ENCODE assay signal across 9 mouse cellular contexts in genomic region chr5:27416571-27416970, GRCm38 (mm10).
A peak's percentile ranks its signal among the peaks of the same experiment; 100 is the strongest.
DNase-seq lines count a peak whose midpoint lies in the region; ATAC-seq and TF ChIP-seq lines count a peak whose summit lies in the region.
"Had no signal": no experiment of that assay in that cellular context is flagged by ENCODE, and none has a peak within 500 bp of the region (broad histone marks: within the 10 kb centered on the region; RNA-seq: fewer than 3 reads in every experiment).

No protein-coding gene starts in this region.

- no peaks in the 10 kb centered on the region for H3K4me1 ChIP-seq in embryonic facial prominence, embryonic 11.5 days (ENCODE audit: control insufficient read depth, insufficient read depth, low read length)
- no peaks in the 10 kb centered on the region for H3K4me1 ChIP-seq in embryonic facial prominence, embryonic 10.5 days
- no peaks in the 10 kb centered on the region for H3K4me1 ChIP-seq in liver, adult 2 months (ENCODE audit: control insufficient read depth, insufficient read depth, low read length)
- H3K4me1 ChIP-seq in cortical plate, adult 2 months (ENCODE audit: control insufficient read depth, insufficient read depth, low read length), result peaks cover 2% of the 10 kb centered on the region
- no peaks in the 10 kb centered on the region for H3K4me1 ChIP-seq in neural tube, embryonic 13.5 days (replicated peaks)
- H3K4me1 ChIP-seq: megakaryocyte, embryonic 14.5 days had no signal

- peak; percentile 66 for DNase-seq in embryonic facial prominence, embryonic 11.5 days (ENCODE audit: low spot score)
- no peak for DNase-seq in embryonic facial prominence, embryonic 10.5 days (ENCODE audit: low spot score)
- DNase-seq in liver, adult 2 months (ENCODE audit: extremely low read depth, low read depth, low spot score), result peak; percentile 24
- DNase-seq in liver, result no peak
- DNase-seq in spleen, adult 12 weeks (ENCODE audit: low spot score), result no peak

- H3K9ac ChIP-seq in embryonic facial prominence, embryonic 11.5 days (replicated peaks; ENCODE audit: low read length), result no peak overlapping the region
- H3K9ac ChIP-seq in liver, adult 2 months (ENCODE audit: low read depth, low read length), result no peak overlapping the region
- no peak overlapping the region for H3K9ac ChIP-seq in neural tube, embryonic 13.5 days

- H3K79me2 ChIP-seq in liver, adult 2 months (ENCODE audit: control insufficient read depth, insufficient read depth, low read length), result no peaks in the 10 kb centered on the region

- no peaks in the 10 kb centered on the region for H3K9me3 ChIP-seq in embryonic facial prominence, embryonic 11.5 days (replicated peaks; ENCODE audit: control insufficient read depth, low read length)
- no peaks in the 10 kb centered on the region for H3K9me3 ChIP-seq in embryonic facial prominence, embryonic 10.5 days
- H3K9me3 ChIP-seq in neural tube, embryonic 13.5 days, result no peaks in the 10 kb centered on the region
- H3K9me3 ChIP-seq: megakaryocyte, embryonic 14.5 days had no signal

- H3K4me3 ChIP-seq in embryonic facial prominence, embryonic 11.5 days (ENCODE audit: low read depth, low read length), result no peak overlapping the region
- no peak overlapping the region for H3K4me3 ChIP-seq in embryonic facial prominence, embryonic 10.5 days
- H3K4me3 ChIP-seq in liver, adult 2 months (ENCODE audit: insufficient read depth, low read depth, low read length), result no peak overlapping the region
- H3K4me3 ChIP-seq in cortical plate, adult 2 months (ENCODE audit: insufficient read depth, low read length), result no peak overlapping the region
- H3K4me3 ChIP-seq in neural tube, embryonic 13.5 days, result no peak overlapping the region
- H3K4me3 ChIP-seq: megakaryocyte, embryonic 14.5 days had no signal

- no peak overlapping the region for H3K4me2 ChIP-seq in embryonic facial prominence, embryonic 11.5 days (ENCODE audit: low read depth, low read length)
- no peak overlapping the region for H3K4me2 ChIP-seq in neural tube, embryonic 13.5 days

- H3K27ac ChIP-seq in embryonic facial prominence, embryonic 11.5 days (replicated peaks; ENCODE audit: low read depth, low read length), result no peak overlapping the region
- H3K27ac ChIP-seq in embryonic facial prominence, embryonic 10.5 days (replicated peaks), result no peak overlapping the region
- no peak overlapping the region for H3K27ac ChIP-seq in liver, adult 2 months (replicated peaks; ENCODE audit: insufficient read depth, low read depth, low read length)
- no peak overlapping the region for H3K27ac ChIP-seq in cortical plate, adult 2 months (ENCODE audit: insufficient read depth, low read length)
- no peak overlapping the region for H3K27ac ChIP-seq in neural tube, embryonic 13.5 days (replicated peaks)

- H3K27me3 ChIP-seq in embryonic facial prominence, embryonic 11.5 days (ENCODE audit: control insufficient read depth, insufficient read depth, low read length), result no peaks in the 10 kb centered on the region
- H3K27me3 ChIP-seq in embryonic facial prominence, embryonic 10.5 days (replicated peaks; ENCODE audit: low read depth, poor library complexity, severe bottlenecking), result no peaks in the 10 kb centered on the region
- no peaks in the 10 kb centered on the region for H3K27me3 ChIP-seq in liver, adult 2 months (ENCODE audit: control insufficient read depth, insufficient read depth, low read length)
- H3K27me3 ChIP-seq in neural tube, embryonic 13.5 days, result no peaks in the 10 kb centered on the region
- H3K27me3 ChIP-seq: megakaryocyte, embryonic 14.5 days had no signal

- 64% methylated on average over 4 of the region's 4 CpGs for WGBS in embryonic facial prominence, embryonic 11.5 days
- 63% methylated on average over 4 of the region's 4 CpGs for WGBS in embryonic facial prominence, embryonic 10.5 days
- 62% methylated on average over 4 of the region's 4 CpGs for WGBS in liver, adult 2 months
- WGBS in neural tube, embryonic 13.5 days, result 64% methylated on average over 4 of the region's 4 CpGs

- no peaks in the 10 kb centered on the region for H3K36me3 ChIP-seq in embryonic facial prominence, embryonic 11.5 days (replicated peaks; ENCODE audit: control insufficient read depth, insufficient read depth, low read depth, low read length)
- H3K36me3 ChIP-seq in embryonic facial prominence, embryonic 10.5 days (replicated peaks), result no peaks in the 10 kb centered on the region
- H3K36me3 ChIP-seq in liver, adult 2 months (ENCODE audit: control insufficient read depth, insufficient read depth, low read length), result no peaks in the 10 kb centered on the region
- H3K36me3 ChIP-seq in neural tube, embryonic 13.5 days, result no peaks in the 10 kb centered on the region

- no peak for TF ChIP-seq POLR2A in liver, adult 2 months (IDR thresholded peaks at IDR 0.05; ENCODE audit: extremely low read depth, insufficient read depth, low read length)
- TF ChIP-seq POLR2A in cortical plate, adult 2 months (IDR thresholded peaks at IDR 0.05; ENCODE audit: extremely low read depth, insufficient read depth, low read length), result no peak

- TF ChIP-seq CTCF in liver, adult 2 months (IDR thresholded peaks at IDR 0.05; ENCODE audit: low read depth, low read length), result 0 out of 2 replicates have a peak, but pooled peaks have one; percentile 13
- peak; percentile 37; the same call in 1 of the 2 replicates for TF ChIP-seq CTCF in cortical plate, adult 2 months (IDR thresholded peaks at IDR 0.05; ENCODE audit: extremely low read depth, insufficient read depth, low read length)

- ATAC-seq in embryonic facial prominence, embryonic 11.5 days (replicated peaks; ENCODE audit: insufficient number of reproducible peaks, low FRiP score, low TSS enrichment, low read depth), result no peak
- ATAC-seq in neural tube, embryonic 13.5 days (ENCODE audit: low read depth), result 0 out of 2 replicates have a peak, but pooled peaks have one; percentile 36
- ATAC-seq in frontal cortex, adult (ENCODE audit: low TSS enrichment), result no peak

Comparison
In these comparisons a context has a peak if more than half of its experiments do, and no peak if none do; other contexts are left out.
1. DNase-seq: peak in embryonic facial prominence, embryonic 11.5 days (single experiment) and liver, adult 2 months (single experiment); none in embryonic facial prominence, embryonic 10.5 days (single experiment), liver (single experiment) and spleen, adult 12 weeks (single experiment).